Mouse (Mus musculus) frontal cortex, postnatal 14 days (tissue): ENCODE results near the gene Gtpbp3.
"Not testable (repeated sequence)": the region's sequence is repeated elsewhere in the genome, so short reads cannot be mapped to it uniquely, and the experiment has no call there.

Source experiments
- DNase-seq, 2 experiments: peaks; one replicate each; pipeline ENCODE4 v3.0.0; 2022; ENCODE audit warnings: low spot score in 2 of 2

Gene Gtpbp3

DNA sequence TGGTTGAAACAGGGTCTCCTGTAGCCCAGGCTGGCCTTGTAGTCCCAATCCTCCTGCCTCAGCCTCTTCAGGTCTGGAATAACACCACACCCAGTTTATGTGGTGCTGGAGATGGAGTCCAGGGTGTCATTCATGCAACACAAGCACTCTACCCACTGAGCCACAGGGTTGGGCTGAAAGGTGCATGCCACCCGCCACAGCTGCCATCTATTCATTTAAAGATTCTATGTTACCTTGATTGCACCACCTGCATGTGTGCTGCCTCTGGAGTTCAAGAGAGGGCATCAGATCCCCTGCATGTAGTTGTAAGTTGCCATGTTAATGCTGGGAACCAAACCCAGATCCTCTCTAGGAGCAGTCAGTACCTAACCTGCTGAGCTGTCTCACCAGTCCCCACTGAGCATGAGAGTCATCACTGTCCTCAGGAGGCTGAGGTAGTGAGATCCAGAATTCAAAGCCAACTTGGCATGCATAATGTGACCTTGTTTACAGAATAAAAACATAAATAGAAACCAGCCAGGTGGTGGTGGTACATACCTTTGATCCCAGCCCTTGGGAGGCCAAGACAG is 9.3 kb downstream of the Gtpbp3 start:
- DNase-seq: no peak

DNA sequence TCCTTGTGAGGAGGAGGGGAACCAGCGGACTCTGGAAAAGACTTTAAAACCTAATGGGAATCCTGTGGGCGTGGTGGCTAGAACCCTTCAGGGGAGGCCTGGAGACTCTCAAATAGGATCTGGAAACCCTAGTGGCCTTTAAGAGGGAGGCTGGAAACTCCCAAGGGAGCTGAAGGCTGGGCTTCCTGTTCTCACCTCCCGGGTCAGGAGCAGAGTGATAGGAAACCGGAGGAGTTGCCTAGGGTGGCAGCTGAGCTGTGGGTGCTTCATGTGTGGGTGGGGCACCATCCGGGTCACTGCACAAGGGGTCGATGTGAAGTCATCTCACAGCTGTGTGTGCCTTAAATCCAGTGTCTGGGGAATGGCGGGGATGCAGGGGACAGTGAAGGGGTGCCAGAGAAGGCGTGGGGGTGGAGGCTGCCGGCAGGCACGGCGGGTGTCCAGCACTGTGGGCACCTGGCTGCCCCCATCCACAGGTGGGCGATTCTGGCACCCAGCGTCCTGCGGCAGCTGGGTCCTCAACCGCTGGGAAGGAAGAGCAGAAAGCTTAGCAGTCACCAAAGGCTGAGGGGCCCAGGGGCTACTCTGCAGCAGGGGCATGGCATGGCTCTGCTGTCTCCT is 10.1 kb downstream of the Gtpbp3 start:
- DNase-seq: no peak

DNA sequence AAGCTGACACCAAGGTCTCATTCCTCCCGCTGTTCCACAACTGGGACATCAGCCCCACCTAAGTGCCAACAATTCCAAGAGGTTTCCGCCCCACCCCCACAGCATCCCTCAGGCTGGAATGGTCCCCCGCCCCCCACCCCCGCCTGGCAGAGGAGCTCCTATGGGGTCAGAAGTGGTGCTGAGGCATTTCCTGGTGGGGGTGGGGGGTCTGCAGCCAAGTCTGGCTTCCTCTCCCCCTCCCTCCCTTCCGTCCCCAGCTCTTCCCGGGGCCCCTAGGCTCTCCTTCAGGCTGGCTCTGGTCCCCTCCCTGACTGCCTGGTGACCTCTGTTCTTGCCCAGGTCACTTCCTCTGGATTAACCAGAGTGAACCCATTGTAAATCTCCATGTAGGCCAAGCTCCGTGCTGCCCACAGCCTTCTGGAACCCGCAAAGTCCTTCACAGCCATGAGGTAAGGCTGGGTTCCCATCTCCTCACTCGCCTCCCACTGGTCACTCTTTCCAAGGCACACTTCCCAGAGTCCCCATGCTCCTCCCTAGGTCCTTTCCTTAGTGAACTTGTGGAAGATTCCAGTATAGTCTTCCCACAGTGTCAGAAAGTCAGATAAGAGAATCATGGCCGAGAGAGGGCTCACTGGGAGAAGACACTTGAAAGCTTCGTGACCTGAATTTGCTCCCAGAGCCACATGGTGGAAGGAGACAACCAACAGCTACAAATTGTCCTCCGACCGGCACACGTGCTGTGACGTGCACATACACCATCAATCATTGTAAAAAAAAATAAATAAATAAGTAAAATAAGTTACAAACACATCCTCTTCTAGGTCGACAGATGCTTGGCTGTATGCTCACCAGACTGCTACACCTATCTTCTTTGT is 11.2 kb downstream of the Gtpbp3 start:
- DNase-seq: no peak

DNA sequence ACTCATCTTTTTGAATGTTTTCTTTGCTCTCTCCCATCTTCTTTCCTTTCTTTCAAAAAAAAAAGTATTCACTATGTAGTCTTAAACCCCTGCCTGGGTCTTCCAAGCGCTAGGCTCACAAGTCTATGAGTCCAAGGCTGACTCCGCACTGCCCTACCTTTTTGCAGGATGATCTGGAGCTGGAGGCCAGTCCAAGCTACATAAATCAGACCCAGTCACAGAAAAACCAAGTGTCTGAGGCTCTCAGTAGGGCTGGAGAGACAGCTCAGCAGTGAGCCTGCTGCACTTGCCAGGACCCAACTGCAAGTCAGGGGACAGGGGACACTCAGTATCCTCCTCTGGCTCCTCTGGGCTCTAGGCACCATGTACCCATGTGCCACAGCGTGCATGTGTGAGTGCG is 16.4 kb downstream of the Gtpbp3 start:
- no peak for DNase-seq

DNA sequence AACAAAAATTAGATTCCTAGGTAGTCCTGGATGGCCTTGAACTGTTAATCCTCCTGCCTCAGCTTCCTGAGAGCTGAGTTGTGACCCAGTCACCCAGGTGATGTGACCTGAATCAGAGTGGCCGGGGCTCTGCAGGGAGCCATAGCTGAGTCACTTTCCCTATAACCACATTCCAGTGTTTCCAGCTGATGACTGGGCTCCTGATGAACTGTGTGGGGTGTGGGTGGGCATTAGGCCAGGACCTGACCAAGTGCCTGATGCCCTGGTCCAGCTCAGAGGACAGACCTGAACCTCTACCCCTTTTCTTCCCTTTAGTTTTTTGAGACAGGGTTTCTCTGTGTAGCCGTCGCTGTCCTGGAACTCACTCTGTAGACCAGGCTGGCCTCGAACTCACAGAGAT is 17.4 kb downstream of the Gtpbp3 start:
- no peak for DNase-seq

DNA sequence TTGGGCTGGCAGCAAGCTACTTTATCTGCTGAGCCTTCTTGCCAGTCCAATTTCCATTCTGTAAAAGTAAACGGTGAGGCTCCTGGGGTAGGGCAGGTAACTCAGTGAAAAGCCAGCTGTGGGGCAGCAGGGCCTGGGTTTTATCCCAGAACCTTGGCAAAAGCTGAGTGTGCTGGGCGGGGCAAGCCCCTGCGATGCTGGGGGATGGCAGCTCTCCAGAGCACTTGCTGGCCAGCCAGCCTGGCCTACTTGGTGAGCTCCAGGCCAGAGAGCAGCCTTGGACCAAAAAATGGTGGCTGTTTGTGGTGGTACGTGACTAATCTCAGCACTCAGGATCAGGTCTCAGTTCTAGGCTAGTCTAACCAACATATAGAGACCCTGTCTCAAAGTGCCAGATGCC is 18.1 kb downstream of the Gtpbp3 start:
- DNase-seq: no peak

DNA sequence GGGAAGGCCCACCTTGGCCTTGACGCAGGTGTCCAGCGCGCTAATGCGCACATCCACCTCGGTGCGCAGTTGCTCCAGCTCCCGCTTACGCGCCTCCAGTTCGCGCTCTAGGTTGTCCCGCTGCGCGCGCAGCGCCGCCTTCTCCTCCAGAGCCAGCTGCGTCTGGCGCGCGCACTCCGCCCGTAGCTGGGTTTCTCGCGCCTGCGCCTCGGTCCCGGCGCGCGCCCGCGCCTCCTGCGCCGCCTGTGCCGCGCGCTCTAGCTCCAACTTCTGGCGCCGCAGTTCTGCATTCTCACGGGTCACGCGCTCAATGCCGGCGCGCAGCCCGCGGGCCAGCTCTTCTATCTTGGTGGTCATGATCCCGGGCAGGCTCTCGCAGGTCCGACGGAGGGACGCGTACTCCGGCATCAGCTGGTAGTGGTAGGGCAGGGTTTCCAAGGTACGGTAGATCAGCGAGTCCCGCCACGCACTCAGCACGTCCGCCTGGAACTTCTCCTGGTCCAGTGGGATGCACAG is 19.7 kb downstream of the Gtpbp3 start:
- peak; percentile 54 to 71 for DNase-seq

DNA sequence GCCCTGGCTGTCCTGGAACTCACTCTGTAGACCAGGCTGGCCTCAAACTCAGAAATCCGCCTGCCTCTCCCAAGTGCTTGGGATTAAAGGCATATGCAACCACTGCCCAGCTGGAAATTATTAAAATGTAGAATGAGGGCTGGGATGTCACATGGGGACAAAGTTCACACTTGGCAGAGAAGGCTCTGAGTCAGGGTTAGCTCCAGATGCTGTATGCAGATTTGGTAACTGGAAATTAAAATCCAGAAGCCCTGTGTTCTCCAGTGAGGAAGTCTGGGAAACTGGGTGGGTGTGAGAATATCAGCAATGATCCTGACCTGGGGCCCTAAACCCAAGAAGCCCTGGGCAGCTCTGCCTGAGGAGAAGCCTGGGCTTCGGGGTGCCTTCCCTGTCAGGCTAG is 21.4 kb downstream of the Gtpbp3 start:
- DNase-seq: no peak

DNA sequence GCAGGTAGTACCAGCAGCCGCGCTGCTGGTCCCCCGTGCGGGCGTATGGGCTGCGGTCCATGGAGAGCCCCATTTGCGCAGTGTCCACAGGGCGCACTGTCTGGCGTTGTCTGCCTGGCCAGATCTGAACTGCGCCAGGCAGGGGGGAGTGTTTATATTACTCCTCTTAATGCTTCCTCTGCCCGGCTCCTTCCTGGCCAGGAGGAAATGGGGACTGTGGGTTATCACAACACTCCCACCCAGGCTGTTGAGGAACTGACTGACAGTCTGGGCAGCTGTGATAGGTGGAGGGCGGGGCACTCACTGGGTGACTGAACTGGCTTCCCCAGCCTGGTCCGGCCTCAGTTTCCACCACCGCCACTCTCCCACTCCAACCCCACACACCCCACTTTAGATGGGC is 23.7 kb downstream of the Gtpbp3 start, which contains the start of gene Plvap:
Plvap (minus strand) TSS at position 109 of the 400 bp plus-strand sequence.
- DNase-seq: no peak

DNA sequence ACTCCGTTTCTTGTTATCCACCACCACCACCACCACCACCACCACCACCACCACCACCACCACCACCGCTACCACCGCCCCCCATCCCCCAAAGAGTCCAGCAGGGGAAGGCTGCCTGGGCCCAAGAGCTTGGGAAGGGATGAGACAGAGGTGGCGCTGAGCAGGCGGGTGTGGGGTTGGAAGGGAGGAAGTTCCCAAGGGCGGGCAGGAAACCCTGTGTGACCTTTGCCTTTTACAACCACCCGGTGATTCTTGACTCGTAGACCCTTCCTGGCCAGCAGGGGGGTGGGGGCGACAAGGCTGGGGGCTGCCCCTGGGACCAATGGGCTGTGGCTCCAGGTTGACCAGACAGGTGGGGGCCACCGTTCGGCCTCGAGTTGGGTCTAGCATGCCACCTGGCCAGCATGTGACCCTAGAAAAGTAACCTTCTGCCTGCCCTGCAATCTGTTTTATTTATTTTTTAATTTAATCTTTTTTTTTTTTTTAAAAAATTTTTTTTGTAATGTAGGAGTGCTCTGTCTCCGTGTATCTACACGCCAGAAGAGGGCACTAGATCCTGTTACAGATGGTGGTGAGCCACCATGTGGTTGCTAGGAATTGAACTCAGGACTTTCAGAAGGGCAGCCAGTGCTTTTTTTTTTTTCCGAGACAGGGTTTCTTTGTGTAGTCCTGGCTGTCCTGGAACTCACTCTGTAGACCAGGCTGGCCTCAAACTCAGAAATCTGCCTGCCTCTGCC is 25.3 kb downstream of the Gtpbp3 start:
- DNase-seq: no peak

DNA sequence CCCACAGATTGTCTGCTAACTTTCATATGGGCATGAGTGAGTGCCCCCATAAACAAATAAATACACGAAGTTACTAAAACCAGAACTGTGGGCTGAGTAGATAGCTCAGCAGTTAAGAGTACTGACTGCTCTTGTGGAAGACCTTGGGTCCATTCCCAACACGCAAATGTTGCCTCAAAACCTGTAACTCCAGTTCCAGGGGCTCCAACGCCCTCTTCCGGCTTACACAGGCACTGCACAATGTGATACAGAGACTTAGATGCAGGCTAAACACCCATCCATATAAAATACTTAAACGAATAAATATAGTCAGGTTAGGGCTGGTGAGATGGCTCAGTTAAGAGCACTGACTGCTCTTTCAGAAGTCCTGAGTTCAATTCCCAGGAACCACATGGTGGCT is 27.1 kb downstream of the Gtpbp3 start:
- DNase-seq: no peak

DNA sequence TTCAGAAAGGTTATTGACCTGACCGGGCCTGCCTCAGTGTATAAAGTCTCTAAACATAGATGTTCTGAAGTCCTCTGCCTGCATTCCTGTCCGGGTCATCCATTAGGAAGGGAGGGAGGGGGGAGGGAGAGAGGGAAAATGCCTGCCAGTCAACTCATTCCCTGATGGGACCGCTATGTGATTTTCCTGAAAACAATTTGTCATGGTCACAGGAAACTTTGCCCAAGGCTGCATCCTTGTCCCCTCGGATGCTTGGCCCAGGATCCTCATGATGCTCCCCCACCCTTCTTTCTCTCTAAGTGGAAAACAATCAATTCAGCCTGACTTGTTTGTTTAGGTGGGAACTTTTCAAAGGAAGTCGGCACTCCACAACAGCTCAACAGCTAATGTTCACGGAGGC is 28.9 kb downstream of the Gtpbp3 start:
- DNase-seq: no peak

DNA sequence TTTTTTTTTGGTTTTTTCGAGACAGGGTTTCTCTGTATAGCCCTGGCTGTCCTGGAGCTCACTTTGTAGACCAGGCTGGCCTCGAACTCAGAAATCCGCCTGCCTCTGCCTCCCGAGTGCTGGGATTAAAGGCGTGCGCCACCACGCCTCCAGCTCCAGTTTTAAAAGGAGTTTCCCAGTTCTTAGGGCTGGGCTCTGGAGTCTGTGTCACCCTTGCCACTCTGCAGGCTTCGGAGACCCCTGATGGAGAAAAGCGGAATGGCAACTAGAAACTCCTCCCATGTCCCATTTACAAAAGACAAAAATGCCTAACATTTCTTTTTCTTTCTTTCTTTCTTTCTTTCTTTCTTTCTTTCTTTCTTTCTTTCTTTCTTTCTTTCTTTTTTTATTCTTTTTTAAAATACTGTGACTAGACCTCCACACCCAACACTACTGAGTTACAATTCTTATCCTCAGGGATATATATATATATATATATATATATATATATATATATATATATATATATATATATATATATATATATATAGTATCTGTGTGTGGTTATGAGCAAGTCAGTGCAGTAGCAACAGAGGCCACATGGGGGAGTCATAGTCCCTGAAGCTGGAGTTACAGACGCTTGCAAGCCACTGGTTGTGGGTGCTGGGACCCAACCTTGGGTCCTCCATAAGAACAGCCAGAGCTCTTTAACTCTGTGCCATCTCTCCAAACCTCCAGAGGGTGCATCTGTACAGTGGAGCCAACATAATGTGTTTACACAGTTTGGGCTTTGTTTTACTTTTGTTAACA is 31.3 kb downstream of the Gtpbp3 start:
- not testable (repeated sequence) for DNase-seq

DNA sequence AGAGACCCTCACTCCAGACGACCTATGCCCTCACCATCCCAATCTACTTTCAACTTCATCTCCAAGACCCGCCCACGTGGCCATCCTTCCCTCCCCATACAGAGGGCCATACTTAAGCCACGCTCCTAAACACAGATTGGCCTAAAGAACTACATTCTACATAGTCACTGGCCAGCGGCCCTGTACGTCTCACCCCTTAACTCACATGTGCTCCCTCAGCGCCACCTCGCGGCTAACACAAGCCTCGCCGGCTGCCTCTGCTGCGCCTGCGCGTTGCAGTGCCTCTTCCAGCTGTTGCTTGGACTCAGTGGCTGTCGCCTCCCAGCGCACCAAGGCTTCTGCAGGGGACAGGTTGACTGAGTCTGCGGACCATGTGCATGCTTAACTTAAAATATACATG is 33.7 kb downstream of the Gtpbp3 start:
- peak; percentile 81 to 82 for DNase-seq

DNA sequence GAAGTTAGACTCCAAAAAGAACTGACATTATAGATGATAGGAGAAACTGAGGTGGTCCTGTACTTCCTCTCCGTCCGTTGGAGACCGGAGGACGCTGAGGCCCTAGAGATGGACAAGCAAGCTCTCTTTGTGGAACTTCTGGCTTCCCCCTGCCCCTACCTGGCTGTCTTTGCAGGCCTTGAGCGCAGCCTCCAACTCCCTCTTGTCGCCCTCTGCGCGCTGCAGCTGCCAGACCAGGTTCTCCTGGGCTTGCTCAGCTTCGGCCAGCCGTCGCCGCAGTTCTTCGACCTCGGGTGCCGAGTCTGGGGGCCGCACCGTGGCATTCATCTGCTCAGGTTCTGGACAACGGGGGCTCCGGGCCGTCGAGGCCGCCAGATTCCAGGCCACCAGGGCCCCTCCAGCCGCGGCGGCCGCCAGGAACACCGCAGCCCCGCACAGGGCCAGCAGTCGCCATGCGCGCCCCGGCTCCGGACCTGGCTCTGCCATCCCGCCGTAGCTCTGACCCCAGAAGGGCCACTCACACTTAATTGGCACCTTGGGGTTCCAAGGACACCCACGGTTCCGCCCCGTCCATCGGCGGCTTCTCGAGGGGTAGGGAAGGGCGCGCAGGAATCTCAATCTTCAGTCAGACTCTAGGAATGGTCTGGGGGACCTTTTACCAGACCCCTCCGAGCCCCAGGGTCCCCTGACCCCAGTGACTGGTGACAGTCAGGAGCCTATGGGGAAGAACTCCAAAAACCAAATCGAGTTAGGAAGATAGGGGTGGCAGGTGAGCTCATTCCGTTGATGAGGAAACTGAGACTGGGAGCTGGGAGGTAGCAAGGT is 37.5 kb downstream of the Gtpbp3 start, which contains the start of gene Ccdc194:
Ccdc194 (minus strand) TSS at position 486 of the 825 bp plus-strand sequence.
- DNase-seq: no peak

DNA sequence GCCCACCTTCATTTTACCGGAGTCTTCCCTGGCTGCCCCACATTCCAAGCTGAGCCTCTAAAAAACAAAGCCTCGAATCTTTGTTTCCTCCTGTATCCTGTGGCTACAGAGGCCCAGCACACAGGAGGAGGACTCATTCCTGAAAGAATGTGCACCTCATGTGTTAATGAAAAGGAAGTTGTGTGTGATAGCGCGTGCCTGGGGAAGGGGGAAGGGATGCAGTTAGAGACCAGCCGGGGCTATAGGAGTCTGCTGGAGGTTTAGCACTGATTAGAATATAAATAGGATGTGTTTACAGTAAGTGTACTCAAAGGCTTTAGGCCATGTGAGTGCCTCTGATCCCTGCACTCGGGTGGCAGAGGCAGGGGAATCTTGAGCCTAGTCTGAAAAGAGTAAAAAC is 38.4 kb downstream of the Gtpbp3 start:
- DNase-seq: no peak

DNA sequence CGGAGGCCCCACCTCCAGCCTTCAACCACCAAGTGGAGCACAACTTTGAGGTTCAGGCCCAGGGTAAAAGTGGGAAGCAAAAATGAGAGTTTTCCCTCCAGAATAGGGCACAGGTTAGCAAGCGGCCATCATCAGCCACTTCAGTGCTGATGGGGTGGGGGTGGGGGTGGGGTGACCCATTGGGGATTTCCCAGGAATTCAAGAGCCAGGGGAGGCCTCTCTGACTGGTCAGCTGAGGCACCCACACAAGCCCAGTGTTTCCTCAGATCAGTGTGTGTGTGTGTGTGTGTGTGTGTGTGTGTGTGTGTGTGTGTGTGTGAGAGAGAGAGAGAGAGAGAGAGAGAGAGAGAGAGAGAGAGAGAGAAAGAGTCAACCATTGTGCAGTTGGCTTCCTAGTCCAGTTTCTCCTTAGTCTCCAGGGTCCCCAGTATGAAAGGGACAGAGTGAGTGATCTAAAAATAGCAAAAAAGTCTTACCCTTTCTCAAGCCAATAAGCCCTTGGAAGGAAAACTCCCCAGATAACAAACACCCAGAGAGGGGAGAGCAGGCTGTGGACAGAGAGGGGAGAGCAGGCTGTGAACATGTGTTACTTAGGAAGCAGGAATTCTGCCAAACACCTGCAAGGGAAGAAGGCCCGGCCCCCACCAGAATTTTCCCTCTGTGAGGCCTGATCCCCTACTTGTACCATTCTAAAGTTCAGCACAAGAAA is 39.4 kb downstream of the Gtpbp3 start:
- DNase-seq: no peak

DNA sequence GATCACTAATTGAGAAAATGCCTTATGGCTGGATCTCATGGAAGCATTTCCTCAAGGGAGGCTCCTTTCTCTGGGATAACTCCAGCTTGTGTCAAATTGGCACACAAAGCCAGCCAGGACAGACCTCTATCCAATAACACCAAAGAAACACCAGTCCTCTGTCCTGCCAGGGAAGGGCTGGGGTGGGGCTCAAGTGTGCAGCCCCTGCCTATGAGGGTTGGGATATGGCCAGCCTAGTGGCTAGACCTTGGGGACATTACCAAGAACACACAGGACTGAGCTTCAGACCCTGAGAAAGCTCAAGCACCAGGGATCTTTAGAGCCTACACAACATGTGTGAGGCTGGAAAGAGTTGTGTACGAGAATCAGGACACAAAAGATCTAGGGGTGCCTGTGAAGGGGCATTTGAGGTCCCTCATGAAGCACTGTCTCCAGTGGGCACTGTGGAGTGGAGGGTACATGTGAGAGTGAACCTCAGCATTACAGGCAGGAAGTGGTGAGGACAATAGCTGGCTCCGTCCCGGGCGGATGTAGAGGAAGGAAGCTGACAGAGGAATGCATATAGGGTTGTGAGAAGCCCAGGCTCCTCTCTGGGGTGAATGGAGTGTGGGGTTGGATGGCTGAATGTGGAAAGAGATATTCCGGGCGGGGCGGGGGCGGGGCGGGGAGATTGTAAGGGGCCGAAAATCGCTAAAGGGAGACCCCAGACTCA is 40.6 kb downstream of the Gtpbp3 start:
- DNase-seq: no peak
